Mouse (Mus musculus) adrenal gland, adult 2 months (tissue): ENCODE measurements around the gene Nrcam. TPM values are rescaled to one million over a fixed set of nuclear protein-coding genes. Genes with fewer than 3 reads are reported as not detected.

ENCODE experiments used
- DNase-seq: peaks from one replicate; pipeline ENCODE4 v3.0.0; 2021
- polyA plus RNA-seq: library from polyadenylated mRNA; depleted of rRNA; stranded (reverse); fragments of >200 nt; gene quantifications from 2 replicates; pipeline ENCODE4 v1.2.3, GENCODE M21; 2012
- total RNA-seq, 2 experiments: library from RNA; stranded (reverse); gene quantifications; 2 replicates each; pipeline ENCODE4 v1.2.3; 2021

Nrcam gene
- total and polyA plus RNA-seq, 3 experiments = 0.53 to 6.7 (median 5.2) TPM

DNA sequence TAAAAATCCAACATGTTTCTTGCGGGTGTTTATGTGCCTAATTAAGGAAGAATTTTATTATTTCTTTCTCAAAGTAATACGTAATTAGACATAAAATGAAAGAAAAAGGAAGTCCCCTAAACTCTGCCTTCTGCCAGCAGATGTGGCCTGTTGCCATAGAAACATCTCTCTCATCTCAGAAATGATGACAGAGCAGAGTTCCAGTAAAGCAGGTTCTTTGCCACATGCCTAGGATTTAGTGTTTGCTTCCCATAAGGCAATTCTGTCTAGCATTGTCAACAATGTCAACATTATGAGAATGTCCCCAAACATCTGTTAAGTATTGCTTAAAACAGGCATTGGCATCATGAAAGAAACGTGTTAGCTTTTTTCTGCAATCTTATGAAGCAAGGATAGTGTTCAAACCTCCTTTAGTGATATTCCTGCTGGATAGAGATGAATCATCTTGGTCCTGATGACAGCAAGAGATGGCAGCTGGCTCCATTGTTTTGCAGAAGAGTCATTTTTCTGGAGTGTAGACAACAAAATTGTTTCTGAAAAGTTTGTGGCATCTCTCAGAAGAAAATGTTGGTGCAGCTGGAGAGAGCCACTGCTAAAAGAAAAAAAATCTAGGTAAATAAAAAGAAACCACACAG, 42.5 kb downstream of the Nrcam start:
- DNase-seq = no peak

- DNase-seq = no peak
These were observed 47.3 kb downstream of the Nrcam start for GRCm38 (mm10) chr12:44375956-44376355.

DNA sequence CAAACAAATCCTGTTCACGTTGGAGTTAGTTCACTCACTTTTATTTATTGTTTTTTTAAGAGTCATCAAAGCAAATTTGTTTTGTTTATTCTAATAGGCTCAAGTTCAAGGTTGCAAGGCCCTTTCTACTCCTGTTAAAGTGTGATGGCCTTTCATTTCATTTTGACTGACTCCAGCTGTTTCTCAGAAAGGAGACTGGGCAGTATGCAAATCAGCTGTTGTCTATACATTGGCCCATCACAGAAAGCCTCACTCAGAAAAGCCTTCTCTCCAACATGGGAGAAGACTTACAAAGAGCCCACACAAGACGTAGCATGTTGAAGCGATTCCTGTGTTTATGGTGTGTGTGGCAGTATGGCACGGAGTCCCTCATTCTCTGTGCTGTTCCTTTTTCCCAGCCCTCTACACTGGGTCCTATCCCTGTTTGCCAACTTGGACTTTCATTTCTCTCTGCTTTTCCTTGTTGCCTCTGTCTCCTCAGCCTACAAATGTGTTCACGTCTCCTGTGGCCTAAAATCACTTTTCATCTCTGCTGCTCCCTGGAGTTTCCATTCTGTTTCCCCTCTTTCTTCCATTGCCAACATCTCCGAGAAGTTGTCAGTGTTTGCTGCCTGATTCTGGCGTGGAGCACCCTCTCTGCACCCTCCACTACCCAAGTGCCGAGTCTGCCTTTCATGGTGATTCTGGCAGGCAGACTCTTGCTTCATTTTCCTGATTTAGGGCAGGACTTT, 49.9 kb downstream of the Nrcam start:
- no peak for DNase-seq

DNA sequence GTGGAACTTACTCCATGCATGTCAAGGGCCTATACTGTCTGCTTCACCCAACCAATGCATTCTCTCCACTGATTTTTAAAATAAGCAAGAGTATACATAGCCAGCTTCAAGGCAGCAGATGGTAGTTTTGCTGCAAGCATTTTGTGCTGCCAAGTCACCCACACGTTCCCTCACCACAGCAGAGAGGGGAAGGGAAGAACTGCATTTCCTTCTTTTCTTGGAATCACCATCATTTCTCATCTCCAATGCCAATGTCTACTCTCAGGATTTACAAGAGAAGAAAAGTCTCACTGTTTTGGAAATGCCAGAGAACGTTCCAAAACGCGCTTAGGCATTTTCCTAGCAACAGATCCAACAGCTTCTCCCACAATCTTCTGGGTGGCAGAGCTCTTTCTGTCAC, 52.1 kb downstream of the Nrcam start:
- no peak for DNase-seq

GRCm38 (mm10) chr12:44386398-44386797, 57.7 kb downstream of the Nrcam start:
- no peak for DNase-seq

DNA sequence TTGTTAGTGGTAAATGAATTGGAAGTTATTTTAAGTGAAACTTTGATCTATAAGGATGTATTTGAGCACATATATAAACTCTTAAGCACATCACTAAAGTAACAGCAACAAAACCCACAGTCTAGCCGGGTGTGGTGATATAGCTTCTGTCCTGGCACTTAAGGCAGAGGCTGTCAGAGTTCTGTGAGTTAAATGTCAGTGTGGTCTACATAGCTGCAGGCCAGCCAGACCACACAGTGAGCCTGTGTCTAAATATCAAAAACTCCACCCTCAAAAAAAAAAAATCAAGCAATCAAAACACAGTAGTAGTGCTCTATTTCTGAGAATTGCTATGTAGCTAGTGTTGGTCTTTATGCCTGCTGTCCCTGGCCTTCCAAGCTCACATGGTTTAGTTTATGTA, 59.5 kb downstream of the Nrcam start:
- no peak for DNase-seq

- DNase-seq = no peak
These were observed 61.9 kb downstream of the Nrcam start for GRCm38 (mm10) chr12:44390391-44391137.

DNA sequence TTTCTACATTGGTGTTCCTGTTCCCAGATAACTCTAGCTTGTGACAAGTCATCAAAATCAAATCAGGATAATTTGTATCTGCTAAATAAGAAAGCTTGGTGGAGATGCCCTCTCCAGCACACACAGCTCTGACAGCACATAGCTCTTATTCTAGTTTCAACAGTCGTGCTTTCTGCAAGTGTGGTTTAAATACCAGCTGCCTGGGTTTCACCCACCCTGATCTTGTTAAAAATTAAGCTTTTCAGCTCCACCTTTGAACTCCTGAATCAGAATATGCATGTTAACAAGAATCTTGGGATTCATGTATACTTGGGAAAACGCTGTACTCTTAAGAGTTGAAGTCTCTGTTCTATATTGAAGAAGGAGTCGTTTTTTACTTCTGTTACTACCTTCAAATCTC, 66.2 kb downstream of the Nrcam start:
- no peak for DNase-seq

GRCm38 (mm10) chr12:44397782-44398181, 69.1 kb downstream of the Nrcam start:
- no peak for DNase-seq

DNA sequence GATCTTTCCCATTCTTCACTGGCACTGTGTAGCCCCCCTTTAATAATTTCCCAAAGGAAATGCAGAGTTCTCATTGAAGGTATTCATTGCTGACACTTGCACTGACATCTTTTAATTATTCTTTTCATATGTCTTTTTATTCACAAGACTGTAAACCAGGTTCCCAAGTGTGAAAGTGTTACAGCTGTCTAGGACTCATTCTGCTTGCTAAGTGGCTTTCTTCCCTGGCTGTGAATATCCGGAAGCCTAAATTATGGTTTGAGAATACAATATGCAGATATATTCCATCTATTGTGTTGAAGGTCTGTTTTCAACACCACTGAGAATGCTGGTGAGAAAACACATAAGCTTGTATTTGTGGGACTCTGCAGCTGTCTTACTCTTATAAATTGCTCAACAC, 73.4 kb downstream of the Nrcam start:
- DNase-seq = no peak

DNA sequence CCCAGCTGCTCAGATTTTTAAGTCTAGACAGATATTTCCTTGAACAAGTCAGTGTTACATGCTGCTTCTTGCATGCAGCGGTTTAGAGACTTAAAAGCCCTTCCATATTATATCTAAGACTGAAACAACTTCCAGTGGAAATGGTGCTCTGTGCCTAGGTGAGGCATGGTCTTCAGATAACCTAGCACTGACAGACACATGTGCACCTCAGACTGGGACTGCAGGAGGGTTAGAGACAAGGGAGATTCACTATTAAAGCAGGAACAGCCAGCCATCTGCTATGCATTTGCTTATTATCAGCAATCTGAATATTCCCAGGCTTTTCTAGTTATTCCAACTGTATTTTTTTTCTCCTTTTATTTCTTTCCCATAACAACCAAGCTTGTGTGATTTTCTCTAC, 74.6 kb downstream of the Nrcam start:
- no peak for DNase-seq

GRCm38 (mm10) chr12:44403731-44404424, 75.2 kb downstream of the Nrcam start:
- no peak for DNase-seq

DNA sequence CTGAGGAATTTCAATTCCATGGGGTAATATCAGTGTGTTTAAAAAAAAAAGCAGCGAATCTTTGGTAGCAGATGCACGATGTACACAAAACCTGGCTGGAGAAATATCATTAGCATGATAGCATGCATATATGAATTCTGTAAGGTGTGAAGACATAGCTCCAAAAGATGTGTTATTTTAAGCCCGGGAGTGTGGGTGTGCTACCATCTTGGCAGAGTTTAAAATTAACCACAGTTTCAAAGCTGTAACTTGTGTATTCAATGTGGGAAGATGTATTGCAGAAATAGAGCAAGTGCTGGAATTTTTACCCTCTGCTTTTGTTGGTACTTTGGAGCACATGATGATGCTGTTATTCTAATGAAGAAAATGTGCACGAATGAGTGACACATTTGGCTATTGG, 81.1 kb downstream of the Nrcam start:
- no peak for DNase-seq

DNA sequence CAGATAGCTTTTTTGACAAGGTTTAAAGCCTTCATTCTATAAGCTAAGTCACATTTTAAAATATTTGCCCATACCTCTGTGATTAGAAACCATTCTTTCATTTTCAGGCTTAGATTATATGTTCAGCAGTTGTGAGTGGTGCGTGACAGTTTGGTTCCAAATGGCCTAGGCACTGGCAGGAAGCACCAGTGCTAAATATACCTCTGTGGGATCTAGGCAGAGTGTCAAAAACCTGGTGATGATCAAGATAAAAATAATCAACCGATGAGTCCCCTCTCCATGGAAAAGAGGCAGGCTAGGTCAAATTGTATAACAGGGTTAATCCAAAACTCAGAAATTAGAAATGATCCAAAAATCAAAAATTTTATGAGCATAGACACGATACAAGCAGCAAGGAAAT, 82.3 kb downstream of the Nrcam start:
- DNase-seq = no peak

- no peak for DNase-seq
These were observed 93.6 kb downstream of the Nrcam start for GRCm38 (mm10) chr12:44422154-44422866.

DNA sequence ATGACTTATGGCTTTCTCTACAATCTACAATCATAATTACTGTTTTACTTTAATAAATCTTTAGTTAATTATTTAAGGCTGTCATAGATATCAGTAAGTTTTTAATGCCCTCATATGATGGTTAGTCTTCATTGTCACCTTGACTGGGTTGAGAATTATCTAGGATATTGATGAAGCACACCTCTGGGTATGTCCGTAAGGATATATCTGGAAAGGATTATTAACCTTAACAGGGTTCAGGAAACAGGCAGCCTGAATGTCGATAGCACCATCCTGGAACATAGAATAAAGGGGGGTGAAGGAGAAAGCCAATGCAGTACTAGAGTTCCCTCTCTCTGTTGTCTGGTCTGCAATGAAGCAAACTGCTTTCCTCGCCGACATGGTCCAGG, 94.2 kb downstream of the Nrcam start:
- DNase-seq = no peak

DNA sequence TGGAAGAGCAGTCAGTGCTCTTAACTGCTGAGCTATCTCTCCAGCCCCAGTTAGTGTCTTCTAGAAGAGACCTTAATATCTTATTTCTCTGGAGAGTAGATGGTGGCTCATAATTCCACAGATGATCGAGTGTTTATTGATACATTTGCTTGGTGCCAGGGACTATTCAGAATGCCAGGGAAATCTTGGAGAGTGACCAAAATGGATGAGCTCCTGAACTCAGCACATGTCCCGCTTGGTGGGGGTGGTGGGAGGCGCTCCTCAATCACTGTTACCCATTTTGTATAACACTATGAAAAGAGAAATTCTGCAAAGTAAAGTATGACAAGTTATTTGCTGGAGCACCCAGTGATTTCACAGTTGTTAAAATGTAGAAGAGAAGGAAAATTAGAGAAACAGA, 95.3 kb downstream of the Nrcam start:
- DNase-seq = no peak

DNA sequence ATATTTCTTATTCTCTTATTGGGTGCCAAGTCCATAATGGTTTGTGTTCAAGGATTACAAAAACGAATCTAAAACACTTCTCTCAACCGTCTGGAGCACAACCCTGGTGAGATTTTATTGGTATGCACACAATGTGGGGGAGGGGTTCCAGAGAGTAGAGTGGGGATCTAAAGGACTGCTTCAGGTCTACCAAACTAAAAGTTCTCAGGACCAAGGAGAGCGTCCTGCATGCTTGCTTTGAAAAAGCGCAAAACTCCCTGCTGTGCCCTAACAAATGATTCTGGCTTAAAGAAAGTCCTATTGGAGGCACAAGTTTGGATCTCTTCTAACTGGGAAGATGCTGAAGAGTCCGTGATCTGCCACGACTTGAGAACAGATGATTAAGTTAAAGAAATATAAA, 96.4 kb downstream of the Nrcam start:
- no peak for DNase-seq

GRCm38 (mm10) chr12:44430335-44430734, 101.7 kb downstream of the Nrcam start:
- DNase-seq = no peak

DNA sequence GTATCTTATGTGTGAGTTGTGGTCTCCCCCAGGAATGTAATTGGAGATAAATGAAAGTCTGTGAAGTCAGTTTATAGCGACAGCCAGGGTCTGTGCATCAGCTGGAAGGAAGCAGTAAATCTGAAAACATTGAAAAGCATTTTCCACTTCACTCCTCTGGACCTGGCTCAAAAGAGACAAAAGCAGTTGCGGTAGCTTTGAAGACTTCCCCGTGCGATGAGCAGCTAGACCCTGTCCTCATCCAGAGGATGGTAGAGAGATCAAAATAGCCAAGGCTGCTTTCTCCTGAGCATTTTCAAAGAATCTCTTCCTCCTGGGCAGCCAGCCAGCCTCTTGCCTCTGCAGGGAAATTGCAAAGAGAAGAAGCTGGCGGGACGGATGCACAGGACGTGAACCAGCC, 102.3 kb downstream of the Nrcam start:
- no peak for DNase-seq

DNA sequence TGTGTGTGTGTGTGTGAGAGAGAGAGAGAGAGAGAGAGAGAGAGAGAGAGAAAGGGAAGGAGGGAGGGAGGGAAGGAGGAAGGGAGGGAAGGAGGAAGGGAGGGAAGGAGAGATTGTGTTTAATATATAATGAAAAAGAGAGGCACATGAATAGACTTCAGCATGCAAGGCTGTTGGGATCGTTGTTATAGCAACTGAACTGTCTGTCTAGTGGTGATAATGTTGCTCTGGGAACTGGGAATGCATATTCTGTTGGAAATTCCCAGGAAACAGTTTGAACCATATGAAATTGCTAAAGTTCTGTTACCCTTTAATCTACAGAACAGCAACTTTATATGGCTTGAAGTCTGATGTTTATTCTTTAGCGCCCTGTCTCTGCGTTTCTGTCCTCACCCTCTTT, 104.0 kb downstream of the Nrcam start:
- DNase-seq = no peak
